Mouse (Mus musculus) limb, embryonic 12.5 days (tissue): ENCODE measurements around the gene Rbfox3. TPM values are rescaled to one million over a fixed set of nuclear protein-coding genes. Genes with fewer than 3 reads are reported as not detected.
A peak's percentile ranks its signal among the peaks of the same experiment; 100 is the strongest.

ENCODE experiments used
- ATAC-seq: fragments of 200-750 bp; cut with Nextera tagmentation; 2 replicates; pipeline ENCODE4 v1.8.0; 2017; ENCODE audit warnings: low read depth, moderate TSS enrichment; ENCODE audit not compliant: insufficient number of reproducible peaks, insufficient read depth, low FRiP score, low TSS enrichment
- H3K27ac ChIP-seq: fragments of 300-500 bp; sonication (generic); 2 replicates; pipeline ENCODE4 v1.5.1; 2016; ENCODE audit warnings: mild to moderate bottlenecking, moderate library complexity
- H3K27me3 ChIP-seq: fragments of 300-500 bp; sonication (generic); 2 replicates; pipeline ENCODE4 v1.6.1; 2016; ENCODE audit warnings: mild to moderate bottlenecking, moderate library complexity
- H3K36me3 ChIP-seq: fragments of 300-500 bp; sonication (generic); 2 replicates; pipeline ENCODE4 v1.6.1; 2016; ENCODE audit warnings: mild to moderate bottlenecking, moderate library complexity
- H3K4me1 ChIP-seq: fragments of 300-500 bp; sonication (generic); replicated peaks from 2 replicates; pipeline ENCODE4 v1.6.1; 2016
- H3K4me2 ChIP-seq: fragments of 300-500 bp; sonication (generic); 2 replicates; pipeline ENCODE4 v1.6.1; 2016; ENCODE audit warnings: mild to moderate bottlenecking, moderate library complexity
- H3K4me3 ChIP-seq: fragments of 300-500 bp; sonication (generic); replicated peaks from 2 replicates; pipeline ENCODE4 v1.5.1; 2016; ENCODE audit warnings: mild to moderate bottlenecking
- H3K9ac ChIP-seq: fragments of 300-500 bp; sonication (generic); replicated peaks from 2 replicates; pipeline ENCODE4 v1.6.1; 2016; ENCODE audit warnings: mild to moderate bottlenecking, moderate library complexity
- H3K9me3 ChIP-seq: fragments of 300-500 bp; sonication (generic); 2 replicates; pipeline ENCODE4 v1.6.1; 2016; ENCODE audit warnings: mild to moderate bottlenecking, moderate library complexity
- WGBS: fragments of 180-500 bp; shearing (Covaris S2); methylation state at CpG from one replicate; pipeline ENCODE4 v1.1.7; 2016; 5-methylcytosine and 5-hydroxymethylcytosine counted together
- polyA plus RNA-seq: library from polyadenylated mRNA; unstranded; fragments of >200 nt; fragmentation: Nextera tagmentation; extraction: Ambion mirVana; gene quantifications from 2 replicates; pipeline ENCODE4 v1.2.1, GENCODE M21; 2016

Rbfox3 gene
- polyA plus RNA-seq, 1 experiment from 2014 or later: 3.9 TPM

DNA sequence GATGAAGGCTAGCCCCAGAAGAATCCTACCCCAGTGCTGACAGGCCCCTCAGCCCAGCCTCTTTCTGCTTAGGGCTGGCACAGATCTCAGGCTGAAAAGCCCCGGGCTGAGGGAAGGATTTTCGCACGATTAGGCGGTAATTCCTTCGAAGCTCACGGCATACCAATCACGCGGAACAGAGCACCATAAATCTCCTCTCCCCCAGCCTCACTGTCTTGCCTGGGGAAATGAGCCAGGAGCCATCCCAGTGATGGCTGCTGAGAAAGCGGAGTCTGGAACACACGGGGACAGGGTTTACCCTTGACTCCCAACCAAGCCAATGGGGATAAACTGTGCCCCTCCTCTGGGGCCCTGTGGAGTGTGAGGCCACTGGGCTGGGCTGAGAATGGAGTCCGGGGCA is 386.3 kb downstream of the Rbfox3 start:
- Histone ChIP-seq H3K27ac (no peak overlapping the region), H3K36me3 (no peaks in the 10 kb centered on the region), H3K4me1 (0 out of 2 replicates have a peak, but pooled peaks cover 5% of the 10 kb centered on the region), H3K27me3 (peaks cover 28% of the 10 kb centered on the region), H3K9ac (no peak overlapping the region), H3K9me3 (no peaks in the 10 kb centered on the region), H3K4me3 (no peak overlapping the region), H3K4me2 (no peak overlapping the region)
- WGBS: 34% methylated on average over 11 of the region's 11 CpGs
- no peak for ATAC-seq

DNA sequence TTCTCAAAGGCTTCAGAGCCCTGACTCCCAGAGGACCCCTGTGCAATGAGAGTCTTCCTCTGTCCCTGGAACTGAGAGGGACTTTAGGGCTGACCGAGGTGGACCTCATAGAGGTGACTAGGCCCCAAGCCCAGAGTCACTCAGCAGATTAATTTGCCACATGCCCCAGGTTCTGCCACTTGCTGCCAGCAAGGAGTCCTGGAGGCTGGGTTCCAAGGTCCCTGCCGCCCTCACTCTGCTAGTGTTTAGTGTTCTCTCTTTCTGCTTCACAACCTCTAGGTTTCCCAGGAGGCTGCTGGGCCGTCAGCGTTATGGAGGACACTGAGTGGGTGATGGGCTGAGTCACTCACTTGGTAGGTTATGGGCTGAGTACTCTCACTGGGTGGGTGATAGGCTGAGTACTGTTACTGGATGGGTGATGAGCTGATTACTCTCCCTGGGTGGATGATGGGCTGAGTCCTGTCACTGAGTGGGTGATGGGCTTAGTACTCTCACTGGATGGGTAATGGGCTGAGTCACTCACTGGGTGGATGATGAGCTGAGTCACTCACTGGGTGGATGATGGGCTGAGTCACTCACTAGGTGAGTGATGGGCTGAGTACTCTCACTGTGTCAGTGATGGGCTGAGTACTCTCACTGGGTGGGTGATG is 387.8 kb downstream of the Rbfox3 start:
- WGBS: 78% methylated on average over 4 of the region's 4 CpGs
- Histone ChIP-seq H3K9me3 (no peaks in the 10 kb centered on the region), H3K27ac (no peak overlapping the region), H3K27me3 (peaks cover 28% of the 10 kb centered on the region), H3K4me2 (no peak overlapping the region), H3K4me1 (no peaks in the 10 kb centered on the region), H3K4me3 (no peak overlapping the region), H3K9ac (no peak overlapping the region), H3K36me3 (no peaks in the 10 kb centered on the region)
- ATAC-seq: no peak

GRCm38 (mm10) chr11:118520932-118521331 is 390.5 kb downstream of the Rbfox3 start:
- Histone ChIP-seq H3K4me2 (no peak overlapping the region), H3K4me3 (no peak overlapping the region), H3K27ac (no peak overlapping the region), H3K27me3 (peaks cover 26% of the 10 kb centered on the region), H3K9me3 (no peaks in the 10 kb centered on the region), H3K9ac (no peak overlapping the region), H3K36me3 (no peaks in the 10 kb centered on the region), H3K4me1 (0 out of 2 replicates have a peak, but pooled peaks cover 6% of the 10 kb centered on the region)
- 87% methylated on average over 2 of the region's 2 CpGs for WGBS
- no peak for ATAC-seq

DNA sequence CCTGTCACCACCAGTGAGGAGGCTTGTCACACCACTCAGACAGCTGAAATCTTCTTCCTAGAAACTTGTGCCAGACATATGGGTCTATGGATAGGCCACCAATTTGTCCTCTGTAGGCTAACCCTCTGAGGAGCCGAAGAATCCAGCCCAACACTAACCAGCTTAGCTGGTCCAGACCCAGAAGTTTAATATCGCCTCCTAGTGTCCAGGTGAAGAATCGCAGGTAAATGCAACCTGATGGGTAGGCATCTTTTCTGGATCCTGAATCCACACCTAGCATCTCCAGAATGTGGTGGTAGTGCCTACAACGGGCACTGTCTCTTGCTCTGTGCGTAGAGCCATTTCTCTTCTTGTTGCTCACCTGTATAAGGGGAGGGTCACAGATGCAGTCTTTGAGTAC is 391.1 kb downstream of the Rbfox3 start:
- WGBS: 52% methylated on average over 5 of the region's 5 CpGs
- Histone ChIP-seq H3K27me3 (peaks cover 21% of the 10 kb centered on the region), H3K9me3 (no peaks in the 10 kb centered on the region), H3K4me2 (no peak overlapping the region), H3K36me3 (no peaks in the 10 kb centered on the region), H3K4me1 (0 out of 2 replicates have a peak, but pooled peaks cover 6% of the 10 kb centered on the region), H3K27ac (no peak overlapping the region), H3K4me3 (no peak overlapping the region), H3K9ac (no peak overlapping the region)
- ATAC-seq: no peak

DNA sequence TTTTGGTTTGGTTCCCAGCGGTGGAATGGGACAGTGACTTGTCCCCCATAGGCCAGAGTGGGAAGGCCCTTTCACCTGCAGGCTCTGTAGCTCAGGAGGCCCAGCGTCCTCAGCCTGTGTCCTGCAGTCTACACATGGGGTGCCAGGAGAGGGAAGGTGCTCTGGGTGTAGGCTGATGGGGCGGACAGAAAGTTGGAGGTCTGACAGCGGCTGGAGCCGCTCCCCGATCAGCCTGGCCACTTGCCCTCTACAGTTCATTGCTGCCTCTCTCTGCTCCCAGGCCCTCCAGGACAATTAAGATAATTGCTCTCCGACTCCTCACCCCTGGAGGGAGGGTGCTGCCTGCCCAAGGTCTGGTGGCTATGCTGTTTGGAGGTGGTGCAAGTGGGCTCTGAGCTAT is 392.7 kb downstream of the Rbfox3 start:
- Histone ChIP-seq H3K4me2 (no peak overlapping the region), H3K4me1 (peaks cover 6% of the 10 kb centered on the region; the same call in 1 of the 2 replicates), H3K9ac (no peak overlapping the region), H3K36me3 (no peaks in the 10 kb centered on the region), H3K27me3 (peaks cover 15% of the 10 kb centered on the region), H3K4me3 (no peak overlapping the region), H3K27ac (no peak overlapping the region), H3K9me3 (no peaks in the 10 kb centered on the region)
- 68% methylated on average over 7 of the region's 7 CpGs for WGBS
- ATAC-seq: no peak

GRCm38 (mm10) chr11:118517924-118518323 is 393.5 kb downstream of the Rbfox3 start:
- no peak overlapping the region for H3K9ac ChIP-seq
- H3K36me3 ChIP-seq: no peaks in the 10 kb centered on the region
- H3K4me1 ChIP-seq: peaks cover 11% of the 10 kb centered on the region
- no peaks in the 10 kb centered on the region for H3K9me3 ChIP-seq
- ATAC-seq: no peak
- peaks cover 9% of the 10 kb centered on the region for H3K27me3 ChIP-seq
- H3K27ac ChIP-seq: no peak overlapping the region
- no peak overlapping the region for H3K4me2 ChIP-seq
- 80% methylated on average over 7 of the region's 7 CpGs for WGBS
- no peak overlapping the region for H3K4me3 ChIP-seq

- 45% methylated on average over 15 of the region's 15 CpGs for WGBS
- Histone ChIP-seq H3K4me2 (no peak overlapping the region), H3K36me3 (no peaks in the 10 kb centered on the region), H3K27me3 (peaks cover 11% of the 10 kb centered on the region), H3K27ac (peak overlapping the region; percentile 25; the same call in 1 of the 2 replicates), H3K9me3 (no peaks in the 10 kb centered on the region), H3K9ac (peak overlapping the region; percentile 56), H3K4me1 (peaks cover 25% of the 10 kb centered on the region), H3K4me3 (no peak overlapping the region)
- ATAC-seq: peak; percentile 66
Measured at GRCm38 (mm10) chr11:118512257-118512910, 399.0 kb downstream of the Rbfox3 start.

DNA sequence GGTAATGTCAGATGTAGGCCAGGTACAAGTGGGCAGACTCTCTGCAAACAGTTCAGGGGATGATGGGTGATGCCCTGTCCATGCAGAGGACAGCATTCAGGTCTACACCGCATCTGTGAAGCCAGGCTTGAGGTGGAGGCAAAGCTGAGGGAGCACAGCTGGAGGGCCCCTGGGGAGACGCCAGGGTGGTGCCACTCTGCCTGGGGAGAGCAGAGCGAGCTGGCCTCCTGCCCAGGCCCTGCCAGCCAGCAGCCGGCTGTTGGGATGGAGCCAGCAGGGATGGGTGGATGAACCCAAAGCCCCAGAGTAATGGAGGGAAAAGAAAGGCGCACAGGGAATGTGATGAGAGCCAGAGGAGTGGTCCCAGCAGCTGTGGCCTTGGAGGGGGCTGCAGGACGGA is 399.5 kb downstream of the Rbfox3 start:
- Histone ChIP-seq H3K9me3 (no peaks in the 10 kb centered on the region), H3K27ac (no peak overlapping the region), H3K4me2 (no peak overlapping the region), H3K4me3 (no peak overlapping the region), H3K9ac (peak overlapping the region; percentile 56), H3K36me3 (no peaks in the 10 kb centered on the region), H3K27me3 (peaks cover 12% of the 10 kb centered on the region), H3K4me1 (peaks cover 23% of the 10 kb centered on the region)
- 65% methylated on average over 6 of the region's 6 CpGs for WGBS
- no peak for ATAC-seq

DNA sequence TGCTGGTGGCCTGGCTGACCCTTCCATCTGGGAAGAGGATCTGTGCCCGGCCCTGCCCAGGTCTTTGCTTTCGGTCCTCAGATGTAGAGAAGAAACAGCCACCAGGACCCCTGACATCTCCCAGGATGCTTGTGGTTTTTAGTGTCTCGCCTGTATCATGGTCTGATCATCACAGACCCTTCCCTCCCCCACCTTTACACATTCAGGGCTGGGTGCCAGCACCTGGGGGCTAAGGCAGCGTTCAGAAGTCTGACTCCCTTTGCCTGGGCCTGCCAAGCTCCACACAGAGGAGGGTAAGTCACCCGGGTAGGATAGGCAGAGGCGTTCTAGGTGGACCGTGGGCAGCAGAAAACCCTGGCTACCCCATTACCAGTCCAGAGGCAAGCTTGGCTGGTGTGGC is 403.1 kb downstream of the Rbfox3 start:
- no peak overlapping the region for H3K27ac ChIP-seq
- H3K4me1 ChIP-seq: peaks cover 24% of the 10 kb centered on the region
- no peak overlapping the region for H3K9ac ChIP-seq
- no peak overlapping the region for H3K4me3 ChIP-seq
- peaks cover 42% of the 10 kb centered on the region for H3K27me3 ChIP-seq
- H3K9me3 ChIP-seq: no peaks in the 10 kb centered on the region
- WGBS: 77% methylated on average over 7 of the region's 7 CpGs
- no peak for ATAC-seq
- no peak overlapping the region for H3K4me2 ChIP-seq
- H3K36me3 ChIP-seq: no peaks in the 10 kb centered on the region

DNA sequence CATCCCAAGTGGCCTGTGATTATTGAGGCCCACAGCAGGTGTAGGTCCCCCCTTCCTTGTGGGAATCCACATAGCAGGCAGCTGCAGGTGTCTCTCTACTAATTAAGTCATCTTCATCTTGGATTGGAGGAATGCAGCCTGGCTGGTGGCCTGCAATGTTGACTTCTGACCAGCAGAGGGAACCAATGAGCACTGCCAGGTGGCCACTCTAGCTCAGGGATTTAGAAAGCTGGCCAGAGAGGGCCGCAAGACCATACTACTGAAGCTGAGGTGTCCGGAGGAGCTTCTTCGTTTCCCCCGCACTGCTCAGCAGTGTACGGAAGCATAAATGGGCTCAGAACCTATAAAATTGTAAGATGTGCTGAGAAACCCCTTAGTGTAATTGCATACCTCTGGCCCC is 403.5 kb downstream of the Rbfox3 start:
- H3K9ac ChIP-seq: no peak overlapping the region
- no peaks in the 10 kb centered on the region for H3K36me3 ChIP-seq
- H3K4me3 ChIP-seq: no peak overlapping the region
- no peak for ATAC-seq
- peaks cover 46% of the 10 kb centered on the region for H3K27me3 ChIP-seq
- H3K27ac ChIP-seq: no peak overlapping the region
- peaks cover 24% of the 10 kb centered on the region for H3K4me1 ChIP-seq
- H3K9me3 ChIP-seq: no peaks in the 10 kb centered on the region
- WGBS: 38% methylated on average over 5 of the region's 5 CpGs
- H3K4me2 ChIP-seq: no peak overlapping the region

GRCm38 (mm10) chr11:118507095-118507494 is 404.3 kb downstream of the Rbfox3 start:
- ATAC-seq: no peak
- H3K27me3 ChIP-seq: peaks cover 54% of the 10 kb centered on the region
- H3K4me2 ChIP-seq: no peak overlapping the region
- WGBS: 77% methylated on average over 6 of the region's 6 CpGs
- peaks cover 19% of the 10 kb centered on the region for H3K4me1 ChIP-seq
- H3K9me3 ChIP-seq: no peaks in the 10 kb centered on the region
- H3K27ac ChIP-seq: no peak overlapping the region
- no peaks in the 10 kb centered on the region for H3K36me3 ChIP-seq
- no peak overlapping the region for H3K4me3 ChIP-seq
- no peak overlapping the region for H3K9ac ChIP-seq

DNA sequence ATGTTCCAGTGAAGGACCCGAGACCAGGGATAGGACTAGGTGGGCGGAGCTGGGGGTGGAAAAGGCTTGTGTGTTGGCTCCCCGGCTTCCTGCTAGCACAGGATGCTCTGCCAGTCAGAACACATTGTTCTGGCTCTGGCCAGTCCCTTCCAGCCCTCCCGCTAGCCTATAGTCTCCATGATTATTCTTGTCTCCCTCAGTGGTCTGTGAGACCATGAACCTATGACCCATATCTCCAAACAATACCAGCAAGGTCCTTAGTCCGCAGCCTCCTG is 407.3 kb downstream of the Rbfox3 start:
- Histone ChIP-seq H3K27ac (no peak overlapping the region), H3K4me1 (peaks cover 15% of the 10 kb centered on the region), H3K4me3 (no peak overlapping the region), H3K4me2 (no peak overlapping the region), H3K27me3 (peaks cover 69% of the 10 kb centered on the region), H3K36me3 (no peaks in the 10 kb centered on the region), H3K9ac (no peak overlapping the region), H3K9me3 (peaks cover 3% of the 10 kb centered on the region; the same call in 1 of the 2 replicates)
- WGBS: 70% methylated on average over 5 of the region's 5 CpGs
- no peak for ATAC-seq
